Mouse (Mus musculus) ES-Bruce4 (cell line): ENCODE measurements around the gene Fkrp. TPM values are rescaled to one million over a fixed set of nuclear protein-coding genes. Genes with fewer than 3 reads are reported as not detected.

Source experiments
- H3K27ac ChIP-seq: 2 replicates; pipeline ENCODE4 v1.5.1; 2012; ENCODE audit warnings: low read length, inconsistent platforms; ENCODE audit not compliant: insufficient read depth
- H3K27me3 ChIP-seq: 2 replicates; pipeline ENCODE4 v1.6.1; 2012; ENCODE audit warnings: mild to moderate bottlenecking, low read length, inconsistent platforms; ENCODE audit not compliant: control insufficient read depth, poor library complexity, insufficient read depth, severe bottlenecking
- H3K36me3 ChIP-seq: 2 replicates; pipeline ENCODE4 v1.6.1; 2012; ENCODE audit warnings: inconsistent platforms, mild to moderate bottlenecking, low read length, moderate library complexity; ENCODE audit not compliant: control insufficient read depth, poor library complexity, insufficient read depth, severe bottlenecking
- H3K4me1 ChIP-seq: one replicate; pipeline ENCODE4 v1.8.1; 2011; ENCODE audit warnings: low read length; ENCODE audit not compliant: control insufficient read depth, insufficient read depth
- H3K4me3 ChIP-seq: 2 replicates; pipeline ENCODE4 v1.5.1; 2011; ENCODE audit warnings: low read depth, mild to moderate bottlenecking, low read length
- H3K9ac ChIP-seq: 2 replicates; pipeline ENCODE4 v1.6.1; 2012; ENCODE audit warnings: low read depth, mild to moderate bottlenecking, inconsistent platforms; ENCODE audit not compliant: poor library complexity, severe bottlenecking
- H3K9me3 ChIP-seq: replicated peaks from 2 replicates; pipeline ENCODE4 v1.6.1; 2012; ENCODE audit warnings: mild to moderate bottlenecking, low read length, inconsistent platforms; ENCODE audit not compliant: control insufficient read depth, poor library complexity, insufficient read depth, severe bottlenecking
- CTCF ChIP-seq: IDR thresholded peaks from one replicate; pipeline ENCODE4 v1.8.1; 2011; ENCODE audit warnings: low read depth, low read length
- EP300 ChIP-seq: IDR thresholded peaks from 2 replicates; pipeline ENCODE4 v1.6.1; 2011; ENCODE audit warnings: low read depth, low read length; ENCODE audit not compliant: insufficient read depth
- POLR2A ChIP-seq: IDR thresholded peaks from one replicate; pipeline ENCODE4 v1.8.1; 2011; ENCODE audit warnings: low read length; ENCODE audit not compliant: insufficient read depth
- polyA plus RNA-seq: library from polyadenylated mRNA; stranded (reverse); fragments of >200 nt; gene quantifications from 2 replicates; pipeline ENCODE4 v1.2.4, GENCODE M21; 2011; ENCODE audit warnings: low read depth; ENCODE audit not compliant: missing spikeins, insufficient read depth, insufficient read length

Fkrp gene
- polyA plus RNA-seq, 1 experiment, result 14.7 TPM

DNA sequence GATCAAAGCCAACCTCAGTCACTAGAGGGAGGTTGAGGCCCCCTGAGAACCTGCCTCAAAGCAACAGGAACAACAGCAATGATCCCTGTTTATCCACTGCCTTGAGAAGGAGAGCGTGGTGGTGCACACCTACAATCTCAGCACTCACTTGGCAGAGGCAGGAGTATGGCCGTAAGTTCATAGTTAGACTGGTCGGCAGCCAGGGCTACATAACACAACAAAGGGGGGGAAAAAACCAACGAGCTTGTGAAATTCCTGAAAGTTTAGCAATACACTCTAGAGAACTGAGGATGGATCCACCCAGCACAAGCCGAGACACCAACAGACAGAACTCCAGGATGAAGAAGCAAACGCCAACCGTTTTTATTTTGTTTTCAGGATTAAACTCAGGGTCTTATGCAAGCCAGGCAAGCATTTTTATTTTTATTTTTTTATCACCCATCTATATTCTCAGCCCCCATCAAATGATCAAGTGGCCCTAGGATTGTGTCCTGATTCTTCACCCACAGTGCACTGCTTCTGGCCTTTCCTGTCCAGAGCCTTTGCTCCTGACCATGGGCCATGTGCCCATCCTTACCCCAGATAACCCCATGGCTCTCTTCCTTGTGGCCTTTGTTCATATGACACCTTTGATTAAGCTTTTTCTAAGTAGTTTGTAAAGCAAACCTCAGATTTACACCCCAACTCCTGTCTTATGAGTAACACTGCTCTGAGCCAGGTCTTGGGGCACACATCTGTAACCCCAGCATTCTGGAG is 52.9 kb downstream of the Fkrp start:
- H3K27ac ChIP-seq, result no peak overlapping the region
- peaks cover 3% of the 10 kb centered on the region for H3K4me1 ChIP-seq
- no peaks in the 10 kb centered on the region for H3K36me3 ChIP-seq
- no peak overlapping the region for H3K4me3 ChIP-seq
- no peaks in the 10 kb centered on the region for H3K9me3 ChIP-seq
- H3K27me3 ChIP-seq, result no peaks in the 10 kb centered on the region
- TF ChIP-seq POLR2A (no peak), CTCF (no peak), EP300 (no peak)
- H3K9ac ChIP-seq, result no peak overlapping the region

DNA sequence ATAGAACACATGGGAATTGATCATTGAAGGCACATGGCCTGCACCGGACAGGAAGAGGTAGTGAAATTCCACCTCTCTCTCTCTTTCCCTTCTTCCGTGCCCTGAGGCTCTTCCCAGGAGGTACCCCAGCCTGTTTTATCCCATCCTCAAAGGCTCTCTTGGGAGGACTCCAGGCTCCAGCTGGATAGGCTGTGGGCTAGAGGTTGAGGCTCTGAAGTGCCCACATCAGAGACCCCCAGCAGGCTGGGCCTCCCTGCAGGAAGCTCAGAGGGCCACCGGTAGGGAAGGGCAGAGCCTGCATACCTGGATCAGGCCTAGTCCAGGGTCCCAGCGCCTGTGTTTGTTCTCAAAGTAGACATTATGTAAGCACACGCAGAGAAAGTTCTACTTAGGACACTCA is 54.9 kb downstream of the Fkrp start:
- H3K27ac ChIP-seq, result no peak overlapping the region
- TF ChIP-seq POLR2A, result no peak
- TF ChIP-seq CTCF, result no peak
- no peak for TF ChIP-seq EP300
- H3K4me1 ChIP-seq, result peaks cover 3% of the 10 kb centered on the region
- H3K36me3 ChIP-seq, result no peaks in the 10 kb centered on the region
- no peaks in the 10 kb centered on the region for H3K9me3 ChIP-seq
- no peak overlapping the region for H3K9ac ChIP-seq
- H3K4me3 ChIP-seq, result no peak overlapping the region
- no peaks in the 10 kb centered on the region for H3K27me3 ChIP-seq

DNA sequence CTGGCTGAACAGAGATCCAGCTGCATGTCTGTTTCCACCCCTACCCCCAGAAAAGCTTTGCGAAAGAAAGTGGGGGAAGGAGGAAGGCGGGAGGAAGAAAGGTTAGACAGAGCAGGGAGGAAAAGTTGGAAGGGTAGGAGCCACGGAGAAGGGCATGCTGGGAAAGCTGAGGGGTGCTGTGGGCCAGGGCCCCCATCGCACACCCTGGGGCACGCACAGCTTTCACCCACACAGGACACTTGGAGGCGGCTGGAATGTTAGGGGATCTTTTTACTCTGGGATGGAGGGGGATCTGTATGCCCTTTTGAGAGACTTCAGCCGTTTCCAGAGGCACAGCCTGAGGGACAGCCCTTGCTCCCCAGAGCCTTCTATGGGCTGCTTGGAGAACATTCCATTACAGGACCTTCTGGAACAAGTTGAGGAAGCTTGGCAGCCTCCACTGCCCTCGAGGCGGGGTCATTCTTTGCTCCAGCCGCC is 55.5 kb downstream of the Fkrp start:
- Histone ChIP-seq H3K4me1 (peaks cover 3% of the 10 kb centered on the region), H3K36me3 (no peaks in the 10 kb centered on the region), H3K27ac (no peak overlapping the region), H3K9me3 (no peaks in the 10 kb centered on the region), H3K4me3 (no peak overlapping the region; the same call in 1 of the 2 replicates), H3K27me3 (no peaks in the 10 kb centered on the region), H3K9ac (peak overlapping the region; percentile 15; the same call in 1 of the 2 replicates)
- no peak for TF ChIP-seq POLR2A
- TF ChIP-seq EP300, result no peak

DNA sequence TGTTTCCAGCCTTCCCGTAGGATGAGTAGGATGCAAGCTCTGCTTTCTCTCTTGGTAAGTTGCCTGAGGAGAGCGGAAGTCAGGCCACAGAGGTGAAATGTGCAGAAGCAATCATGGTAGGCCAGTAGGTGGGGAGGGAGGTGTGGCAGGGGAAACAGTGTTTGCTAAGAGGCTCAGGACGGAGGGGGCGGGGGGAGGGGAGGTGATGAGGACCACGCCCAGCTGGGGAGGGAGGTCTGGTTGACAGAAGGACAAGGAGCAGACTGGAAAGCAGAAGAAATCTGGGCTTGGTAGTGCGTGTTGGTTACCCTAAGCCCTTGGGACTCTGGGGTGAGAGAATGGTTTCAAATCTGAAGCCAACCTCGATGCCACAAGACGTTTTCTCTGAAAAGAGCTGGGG is 56.2 kb downstream of the Fkrp start:
- Histone ChIP-seq H3K4me1 (peaks cover 4% of the 10 kb centered on the region), H3K36me3 (no peaks in the 10 kb centered on the region), H3K9ac (no peak overlapping the region), H3K9me3 (no peaks in the 10 kb centered on the region), H3K27me3 (no peaks in the 10 kb centered on the region), H3K27ac (peak overlapping the region; percentile 60), H3K4me3 (peak overlapping the region; percentile 20)
- TF ChIP-seq EP300 (0 out of 2 replicates have a peak, but pooled peaks have one; percentile 53), CTCF (no peak), POLR2A (no peak)

Other genes with a start within 250 kb of the Fkrp start
- 47.9 and 48.5 TPM in 2 replicates for gene Arhgap35, start 201.7 kb downstream of the Fkrp start, polyA plus RNA-seq
- not detected in 2 replicates for gene Ceacam15, start 141.0 kb downstream of the Fkrp start, polyA plus RNA-seq
- not detected in 2 replicates for gene Ceacam9, start 94.8 kb downstream of the Fkrp start, polyA plus RNA-seq
- 88.3 and 91.5 TPM in 2 replicates for gene Ap2s1, start 78.3 kb downstream of the Fkrp start, polyA plus RNA-seq
- 101 and 108 TPM in 2 replicates for gene Slc1a5, start 35.4 kb downstream of the Fkrp start, polyA plus RNA-seq
- gene Strn4, start 843 bp downstream of the Fkrp start, polyA plus RNA-seq, result 53.5 and 55.5 TPM in 2 replicates
- gene Prkd2, start 26.2 kb upstream of the Fkrp start, polyA plus RNA-seq, result 18.4 and 18.5 TPM in 2 replicates
- 19.2 and 20.8 TPM in 2 replicates for gene Dact3, start 58.6 kb upstream of the Fkrp start, polyA plus RNA-seq
- gene Gng8, start 75.1 kb upstream of the Fkrp start, polyA plus RNA-seq, result 4.5 and 4.6 TPM in 2 replicates
- gene Ptgir, start 89.8 kb upstream of the Fkrp start, polyA plus RNA-seq, result not detected in 2 replicates
- 358 and 368 TPM in 2 replicates for gene Calm3, start 107.4 kb upstream of the Fkrp start, polyA plus RNA-seq
- gene Pnmal2, start 128.0 kb upstream of the Fkrp start, polyA plus RNA-seq, result 1.5 and 1.6 TPM in 2 replicates
- gene Pnmal1, start 142.9 kb upstream of the Fkrp start, polyA plus RNA-seq, result not detected in 2 replicates
- gene Gm42372, start 166.4 kb upstream of the Fkrp start, polyA plus RNA-seq, result 1.1 and 1.2 TPM in 2 replicates
- gene Ccdc8, start 176.0 kb upstream of the Fkrp start, polyA plus RNA-seq, result 4.2 and 4.4 TPM in 2 replicates
- 106 and 107 TPM in 2 replicates for gene Ppp5c, start 211.2 kb upstream of the Fkrp start, polyA plus RNA-seq
- gene Hif3a, start 245.7 kb upstream of the Fkrp start, polyA plus RNA-seq, result 11.9 and 14.0 TPM in 2 replicates